Mouse (Mus musculus) E14TG2a.4 (cell line): ENCODE measurements around the gene Atf5.

Experiments
- H3K27me3 ChIP-seq: 2 replicates; pipeline ENCODE4 v1.6.1; 2014; ENCODE audit warnings: low read length, control low read depth; ENCODE audit not compliant: insufficient read depth
- H3K36me3 ChIP-seq: 2 replicates; pipeline ENCODE4 v1.6.1; 2014; ENCODE audit warnings: low read length, control low read depth; ENCODE audit not compliant: insufficient read depth
- H3K4me1 ChIP-seq: replicated peaks from 2 replicates; pipeline ENCODE4 v1.6.1; 2014; ENCODE audit warnings: low read depth, low read length, control low read depth
- H3K4me3 ChIP-seq: replicated peaks from 2 replicates; pipeline ENCODE4 v1.5.1; 2014; ENCODE audit warnings: mild to moderate bottlenecking, low read length
- H3K9me3 ChIP-seq: 2 replicates; pipeline ENCODE4 v1.6.1; 2014; ENCODE audit warnings: low read length, control low read depth
- CTCF ChIP-seq: conservative IDR thresholded peaks from 2 replicates; pipeline ENCODE4 v1.5.1; 2014; ENCODE audit warnings: low read length
- NANOG ChIP-seq: IDR thresholded peaks from 2 replicates; pipeline ENCODE4 v1.6.1; 2014; ENCODE audit warnings: borderline replicate concordance, low read length, mixed read lengths
- POU5F1 ChIP-seq: IDR thresholded peaks from 2 replicates; pipeline ENCODE4 v1.6.1; 2014; ENCODE audit warnings: low read length, borderline replicate concordance

The Atf5 gene

DNA sequence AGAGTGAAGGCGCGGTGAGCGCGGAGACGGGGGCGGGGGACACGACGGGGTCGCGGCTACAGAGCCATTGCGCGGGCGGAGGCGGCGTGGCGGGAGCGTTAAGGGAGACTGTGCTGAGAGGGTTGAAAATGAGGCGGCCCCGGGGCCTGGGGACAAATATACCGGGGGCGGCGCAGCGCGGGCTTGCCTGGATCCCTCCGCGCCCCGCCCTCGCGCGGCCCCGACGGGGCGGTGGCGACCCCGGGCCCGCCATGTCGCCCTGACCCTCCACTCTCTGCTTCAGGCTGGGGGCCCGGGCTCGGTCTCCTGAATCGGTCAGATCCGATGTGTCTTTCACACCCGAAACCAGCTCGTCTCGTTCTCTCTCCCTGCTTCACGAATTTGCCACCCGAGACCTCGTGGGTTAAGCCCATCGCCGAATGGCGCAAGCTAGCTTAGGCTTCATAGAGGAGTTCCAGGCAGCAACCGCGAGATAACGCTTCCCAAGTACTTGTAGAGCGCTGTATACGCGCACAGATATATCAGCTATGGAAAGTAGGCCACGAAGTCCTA, at the start of gene Atf5:
Atf5 (minus strand) TSS at position 189 of the 552 bp plus-strand sequence.
- peak within 1 kb of the TSS; percentile 96 for H3K4me3 ChIP-seq
- H3K36me3 ChIP-seq: peaks cover 59% of the 10 kb centered on the region
- H3K4me1 ChIP-seq: peaks cover 65% of the 10 kb centered on the region
- no peaks in the 10 kb centered on the region for H3K9me3 ChIP-seq
- TF ChIP-seq POU5F1 (no peak), CTCF (no peak), NANOG (no peak)
- no peaks in the 10 kb centered on the region for H3K27me3 ChIP-seq

DNA sequence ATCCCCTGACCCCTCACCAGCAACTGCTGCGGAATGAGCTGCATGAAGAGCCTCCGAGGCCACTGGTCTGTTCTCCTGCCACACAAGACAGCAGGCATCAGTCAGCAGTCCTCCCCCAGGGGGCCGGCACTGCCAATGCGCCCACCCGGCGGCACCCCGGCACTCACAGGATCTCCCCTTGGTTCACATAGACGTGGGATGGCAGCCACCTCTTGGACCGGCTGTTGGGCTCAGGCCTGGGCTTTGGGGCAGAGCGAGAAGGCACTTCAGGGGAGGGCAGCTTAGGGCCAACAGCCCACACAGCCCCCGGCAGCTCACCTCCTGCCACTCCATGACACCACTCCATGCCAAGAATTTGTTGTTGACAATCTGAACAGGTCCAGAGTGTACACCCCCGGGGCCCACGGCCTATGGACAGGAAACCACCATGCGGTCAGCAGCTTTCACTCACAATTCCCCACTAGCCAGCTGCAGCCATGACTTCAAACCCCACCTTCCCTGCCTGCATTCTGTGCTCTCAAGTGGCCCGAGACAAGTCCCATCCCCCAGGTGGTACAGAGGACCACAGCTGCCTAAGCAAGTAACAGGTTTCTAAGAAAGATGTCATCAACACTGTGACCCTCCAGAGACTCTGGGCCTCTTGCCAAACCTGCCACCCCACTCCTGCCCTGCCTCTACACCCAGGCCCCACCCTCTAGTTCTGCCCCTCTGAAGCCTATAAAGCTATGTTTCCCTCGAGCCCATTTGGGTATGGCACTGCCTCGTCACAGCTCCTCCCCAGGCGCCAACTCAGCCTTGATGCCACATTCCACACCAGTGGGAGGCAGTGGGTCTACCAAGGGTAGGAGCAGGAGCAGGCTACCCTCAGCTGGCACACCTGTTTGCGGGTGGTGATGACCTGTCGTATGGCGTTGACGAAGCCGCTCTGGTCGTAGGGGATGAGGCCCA, 48.4 kb upstream of the Atf5 start:
- H3K27me3 ChIP-seq: no peaks in the 10 kb centered on the region
- H3K36me3 ChIP-seq: peaks cover 62% of the 10 kb centered on the region
- TF ChIP-seq NANOG (no peak), CTCF (no peak), POU5F1 (no peak)
- no peak overlapping the region; the same call in 1 of the 2 replicates for H3K4me3 ChIP-seq
- H3K9me3 ChIP-seq: no peaks in the 10 kb centered on the region
- peaks cover 83% of the 10 kb centered on the region for H3K4me1 ChIP-seq

DNA sequence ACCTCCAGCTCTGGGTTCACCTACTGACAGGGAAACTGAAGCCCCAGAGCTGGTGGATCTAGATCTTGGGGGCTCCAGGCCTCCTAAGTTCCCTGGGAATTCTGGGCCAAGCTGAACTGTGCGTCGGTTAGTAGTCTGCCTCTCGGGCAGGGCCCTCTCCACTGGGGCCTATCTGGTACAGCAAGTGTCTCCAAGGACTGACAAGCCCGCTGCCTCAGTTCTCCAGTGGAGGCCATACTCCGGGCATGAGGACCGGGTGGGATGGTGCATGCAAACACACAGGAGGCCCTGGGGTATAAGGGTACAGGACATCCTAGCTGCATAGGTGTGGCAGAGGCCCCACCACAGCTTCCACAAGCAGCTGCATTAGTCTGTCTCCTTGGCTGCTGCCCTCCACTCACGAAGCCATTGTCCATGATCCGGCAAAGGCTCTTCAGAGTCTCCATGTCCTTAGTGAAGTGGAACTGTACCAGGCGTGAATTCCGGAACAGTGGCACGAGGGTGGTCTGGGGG, 47.6 kb upstream of the Atf5 start:
- H3K4me3 ChIP-seq: peak overlapping the region; percentile 45; the same call in 1 of the 2 replicates
- H3K27me3 ChIP-seq: no peaks in the 10 kb centered on the region
- peaks cover 62% of the 10 kb centered on the region for H3K36me3 ChIP-seq
- H3K4me1 ChIP-seq: peaks cover 90% of the 10 kb centered on the region
- TF ChIP-seq CTCF: no peak
- TF ChIP-seq NANOG: no peak
- no peak for TF ChIP-seq POU5F1
- no peaks in the 10 kb centered on the region for H3K9me3 ChIP-seq

DNA sequence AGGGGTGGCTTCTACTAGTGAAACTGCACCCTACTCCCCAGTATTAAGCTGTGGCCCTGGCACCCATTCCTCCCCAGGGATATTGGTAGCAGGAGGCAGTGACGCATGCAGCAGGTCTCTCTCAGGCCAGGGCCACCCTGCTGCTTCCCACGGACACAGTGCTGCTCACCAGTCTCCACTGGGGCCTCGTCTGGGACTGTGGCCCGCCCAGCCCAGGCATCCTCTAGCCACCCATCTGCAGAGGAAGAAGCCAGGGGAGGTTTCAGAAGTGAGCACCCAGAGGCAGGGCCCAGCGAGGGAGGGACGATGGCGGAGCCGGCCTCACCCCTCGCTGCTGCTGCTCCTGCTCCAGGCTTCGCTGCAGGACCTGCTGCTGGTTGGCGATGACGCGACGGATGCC, 46.8 kb upstream of the Atf5 start:
- Histone ChIP-seq H3K4me3 (peak overlapping the region; percentile 45), H3K9me3 (no peaks in the 10 kb centered on the region), H3K27me3 (no peaks in the 10 kb centered on the region), H3K4me1 (peaks cover 92% of the 10 kb centered on the region), H3K36me3 (peaks cover 68% of the 10 kb centered on the region)
- no peak for TF ChIP-seq POU5F1
- TF ChIP-seq NANOG: no peak
- no peak for TF ChIP-seq CTCF

DNA sequence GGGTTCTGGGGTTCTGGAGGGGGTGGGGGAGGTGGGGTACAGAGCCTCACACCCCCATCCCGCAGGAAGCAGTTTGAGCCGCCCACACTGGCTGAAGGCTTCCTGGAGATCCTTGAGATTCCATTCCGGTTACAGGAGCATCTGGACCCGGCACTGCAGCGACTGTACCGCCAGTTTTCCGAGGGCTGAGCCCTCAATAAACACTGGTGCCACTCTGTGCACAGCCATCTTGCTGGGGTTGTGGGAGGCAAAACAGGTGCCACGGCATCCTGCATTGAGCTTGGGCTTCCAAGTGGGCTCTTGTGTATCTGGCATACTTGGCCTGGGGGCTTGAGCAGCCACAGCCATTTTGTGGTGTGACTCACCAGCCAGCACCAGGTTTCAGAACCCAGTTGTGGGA, 46.0 kb upstream of the Atf5 start:
- H3K4me1 ChIP-seq: peaks cover 89% of the 10 kb centered on the region
- H3K9me3 ChIP-seq: no peaks in the 10 kb centered on the region
- H3K4me3 ChIP-seq: no peak overlapping the region
- H3K27me3 ChIP-seq: no peaks in the 10 kb centered on the region
- peaks cover 68% of the 10 kb centered on the region for H3K36me3 ChIP-seq
- no peak for TF ChIP-seq CTCF
- TF ChIP-seq NANOG: no peak
- no peak for TF ChIP-seq POU5F1

DNA sequence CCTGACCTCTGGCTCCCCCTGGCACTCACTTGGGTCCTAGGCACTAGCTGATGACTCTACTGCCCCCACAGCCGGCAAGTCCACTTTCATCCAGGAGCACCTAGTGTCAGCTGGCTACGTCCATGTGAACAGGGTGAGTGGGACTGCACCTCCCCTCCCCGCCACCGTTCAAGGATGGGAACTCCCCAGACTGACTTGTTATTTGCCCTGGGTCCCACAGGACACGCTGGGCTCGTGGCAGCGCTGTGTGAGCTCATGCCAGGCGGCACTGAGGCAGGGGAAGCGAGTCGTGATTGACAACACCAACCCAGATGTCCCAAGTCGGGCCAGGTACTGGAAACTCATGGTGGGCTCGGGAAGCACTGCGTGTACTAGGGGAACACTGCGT, 45.0 kb upstream of the Atf5 start:
- TF ChIP-seq NANOG (no peak), CTCF (no peak)
- peaks cover 62% of the 10 kb centered on the region for H3K36me3 ChIP-seq
- H3K4me3 ChIP-seq: 0 out of 2 replicates have a peak overlapping the region, but pooled peaks have one; percentile 37
- H3K4me1 ChIP-seq: peaks cover 84% of the 10 kb centered on the region
- no peaks in the 10 kb centered on the region for H3K27me3 ChIP-seq
- no peaks in the 10 kb centered on the region for H3K9me3 ChIP-seq

DNA sequence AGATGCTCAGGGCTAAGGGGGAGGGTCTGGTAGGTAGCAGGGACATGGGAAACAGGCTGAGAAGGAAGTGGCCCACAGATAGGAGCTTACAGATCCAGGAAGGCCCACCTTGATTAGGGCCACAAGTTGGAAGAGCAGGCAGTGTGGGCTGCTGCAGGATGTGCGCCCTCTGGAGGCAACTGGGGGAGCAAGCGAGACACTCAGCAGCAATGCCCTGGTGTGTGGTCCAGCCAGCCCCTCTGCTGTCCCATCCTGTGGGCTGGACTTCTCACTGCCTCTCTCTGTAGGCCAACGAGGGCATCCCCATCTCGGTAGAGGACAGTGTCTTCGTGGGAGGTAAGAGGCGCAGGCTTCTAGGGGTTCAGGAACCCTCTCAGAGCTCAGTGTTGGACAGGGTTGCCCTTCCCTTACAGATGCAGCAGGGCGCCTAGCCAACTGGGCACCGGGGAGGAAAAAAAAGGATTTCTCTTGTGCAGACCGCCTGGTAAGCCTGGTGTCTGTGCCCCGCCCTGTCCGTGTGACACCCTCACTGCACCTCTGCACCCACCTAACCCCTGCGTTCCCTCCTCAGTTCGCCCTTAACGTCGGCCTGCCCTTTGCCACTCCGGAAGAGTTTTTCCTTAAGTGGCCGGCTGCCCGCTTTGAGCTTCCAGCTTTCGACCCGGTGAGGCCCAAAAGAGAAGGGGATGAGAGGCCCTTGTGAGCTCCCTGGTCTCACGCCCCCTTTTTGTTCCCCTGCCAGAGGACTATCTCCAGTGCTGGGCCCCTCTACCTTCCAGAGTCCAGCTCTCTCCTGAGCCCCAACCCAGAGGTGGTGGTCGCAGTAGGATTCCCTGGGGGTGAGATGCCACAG, 44.3 kb upstream of the Atf5 start:
- peak overlapping the region; percentile 37 for H3K4me3 ChIP-seq
- no peaks in the 10 kb centered on the region for H3K27me3 ChIP-seq
- peaks cover 55% of the 10 kb centered on the region for H3K36me3 ChIP-seq
- H3K4me1 ChIP-seq: peaks cover 84% of the 10 kb centered on the region
- TF ChIP-seq CTCF: peak; percentile 86
- no peak for TF ChIP-seq NANOG
- no peak for TF ChIP-seq POU5F1
- no peaks in the 10 kb centered on the region for H3K9me3 ChIP-seq

DNA sequence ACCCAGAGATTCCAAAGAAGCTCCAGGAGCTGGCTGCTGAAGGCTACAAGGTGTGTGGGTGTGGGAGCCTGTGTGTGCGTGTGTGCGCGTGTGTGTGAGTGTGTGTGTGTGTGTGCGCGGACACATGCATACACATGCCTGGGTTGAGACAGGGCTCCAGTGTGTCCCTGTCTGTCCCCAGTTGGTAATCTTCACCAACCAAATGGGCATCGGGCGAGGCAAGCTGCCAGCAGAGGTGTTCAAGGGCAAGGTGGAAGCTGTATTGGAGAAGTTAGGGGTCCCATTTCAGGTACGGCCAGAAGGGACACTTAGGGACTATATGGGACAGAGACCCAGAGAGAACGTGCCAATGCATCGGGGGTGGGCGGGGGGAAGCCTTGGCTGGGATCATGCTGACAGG, 43.4 kb upstream of the Atf5 start:
- TF ChIP-seq CTCF (no peak), POU5F1 (no peak), NANOG (no peak)

More for the DNA sequence above, 43.4 kb upstream of the Atf5 start:
- Histone ChIP-seq H3K36me3 (peaks cover 49% of the 10 kb centered on the region), H3K27me3 (no peaks in the 10 kb centered on the region), H3K4me1 (peaks cover 84% of the 10 kb centered on the region), H3K4me3 (no peak overlapping the region), H3K9me3 (no peaks in the 10 kb centered on the region)
